In the genomic region with DNA sequence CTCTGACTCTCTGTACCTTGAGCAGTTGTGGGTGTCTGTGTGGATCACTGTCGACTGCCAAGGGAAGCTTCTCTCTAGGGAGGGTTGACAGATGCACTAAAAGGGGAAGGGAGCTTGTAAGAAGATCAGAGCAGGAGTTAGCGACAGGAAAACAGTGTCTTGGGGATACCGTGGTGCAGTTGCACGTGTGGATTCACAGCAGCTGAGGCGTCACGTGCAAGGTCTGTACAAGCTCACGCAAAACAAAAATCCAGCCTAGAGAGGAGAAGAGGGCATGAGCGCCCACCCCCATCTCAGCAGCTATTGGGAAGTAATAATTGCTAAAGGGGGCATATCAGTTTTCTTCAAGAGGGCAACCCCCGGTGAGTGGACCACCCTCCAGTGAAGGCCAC, we compare ENCODE assay signal across 19 mouse cellular contexts.
DNase-seq lines count a peak whose midpoint lies in the region; ATAC-seq lines count a peak whose summit lies in the region.
"Had no signal": no experiment of that assay in that cellular context is flagged by ENCODE, and none has a peak within 500 bp of the region (broad histone marks: within the 10 kb centered on the region; RNA-seq: fewer than 3 reads in every experiment).

No protein-coding gene starts in this region.

- no peaks in the 10 kb centered on the region for H3K9me3 ChIP-seq in embryonic facial prominence, embryonic 14.5 days (ENCODE audit: control insufficient read depth, low read length)
- H3K9me3 ChIP-seq in embryonic facial prominence, embryonic 10.5 days: no peaks in the 10 kb centered on the region
- H3K9me3 ChIP-seq in heart, embryonic 10.5 days: no peaks in the 10 kb centered on the region
- H3K9me3 ChIP-seq in heart, embryonic 11.5 days (replicated peaks; ENCODE audit: control insufficient read depth, low read length): no peaks in the 10 kb centered on the region
- no peaks in the 10 kb centered on the region for H3K9me3 ChIP-seq in midbrain, embryonic 10.5 days (replicated peaks)
- H3K9me3 ChIP-seq in midbrain, embryonic 16.5 days (replicated peaks; ENCODE audit: control insufficient read depth, low read length, poor library complexity, severe bottlenecking): no peaks in the 10 kb centered on the region
- H3K9me3 ChIP-seq: embryonic facial prominence, embryonic 13.5 days; forebrain, embryonic 13.5 days; forebrain, embryonic 15.5 days had no signal

- H3K4me2 ChIP-seq in embryonic facial prominence, embryonic 14.5 days (ENCODE audit: low read depth, low read length): no peak overlapping the region
- no peak overlapping the region for H3K4me2 ChIP-seq in heart, embryonic 11.5 days
- no peak overlapping the region for H3K4me2 ChIP-seq in midbrain, embryonic 16.5 days (ENCODE audit: low read length)
- H3K4me2 ChIP-seq: embryonic facial prominence, embryonic 13.5 days; forebrain, embryonic 13.5 days; forebrain, embryonic 15.5 days had no signal

- H3K4me1 ChIP-seq in embryonic facial prominence, embryonic 14.5 days (ENCODE audit: control insufficient read depth, insufficient read depth, low read length): no peaks in the 10 kb centered on the region
- H3K4me1 ChIP-seq in embryonic facial prominence, embryonic 10.5 days: peaks cover 11% of the 10 kb centered on the region
- H3K4me1 ChIP-seq in heart, embryonic 10.5 days: peaks cover 14% of the 10 kb centered on the region; the same call in 1 of the 2 replicates
- H3K4me1 ChIP-seq in heart, embryonic 11.5 days (ENCODE audit: control insufficient read depth, insufficient read depth, low read length): no peaks in the 10 kb centered on the region
- peaks cover 15% of the 10 kb centered on the region for H3K4me1 ChIP-seq in midbrain, embryonic 10.5 days
- H3K4me1 ChIP-seq in midbrain, embryonic 16.5 days (ENCODE audit: control insufficient read depth, insufficient read depth, low read length): peaks cover 12% of the 10 kb centered on the region; the same call in 1 of the 2 replicates
- H3K4me1 ChIP-seq: embryonic facial prominence, embryonic 13.5 days had no signal

- H3K9ac ChIP-seq in embryonic facial prominence, embryonic 14.5 days (ENCODE audit: low read depth, low read length): no peak overlapping the region
- no peak overlapping the region for H3K9ac ChIP-seq in heart, embryonic 11.5 days (ENCODE audit: low read depth, low read length)
- no peak overlapping the region for H3K9ac ChIP-seq in midbrain, embryonic 16.5 days (ENCODE audit: low read depth, low read length)
- H3K9ac ChIP-seq: embryonic facial prominence, embryonic 13.5 days; forebrain, embryonic 13.5 days; forebrain, embryonic 15.5 days; forebrain, postnatal 0 days had no signal

- no peak overlapping the region for H3K4me3 ChIP-seq in embryonic facial prominence, embryonic 14.5 days (ENCODE audit: low read depth, low read length)
- no peak overlapping the region for H3K4me3 ChIP-seq in embryonic facial prominence, embryonic 10.5 days
- no peak overlapping the region for H3K4me3 ChIP-seq in heart, embryonic 10.5 days
- H3K4me3 ChIP-seq in heart, embryonic 11.5 days (ENCODE audit: low read depth, low read length): no peak overlapping the region
- no peak overlapping the region for H3K4me3 ChIP-seq in midbrain, embryonic 10.5 days
- no peak overlapping the region for H3K4me3 ChIP-seq in midbrain, embryonic 16.5 days (ENCODE audit: low read depth, low read length)
- H3K4me3 ChIP-seq: embryonic facial prominence, embryonic 13.5 days; forebrain, embryonic 13.5 days; forebrain, embryonic 15.5 days had no signal

- no peaks in the 10 kb centered on the region for H3K27me3 ChIP-seq in embryonic facial prominence, embryonic 14.5 days (replicated peaks; ENCODE audit: control insufficient read depth, insufficient read depth, low read length)
- no peaks in the 10 kb centered on the region for H3K27me3 ChIP-seq in embryonic facial prominence, embryonic 10.5 days (replicated peaks; ENCODE audit: low read depth, poor library complexity, severe bottlenecking)
- H3K27me3 ChIP-seq in heart, embryonic 10.5 days (ENCODE audit: insufficient read depth, poor library complexity, severe bottlenecking): no peaks in the 10 kb centered on the region
- no peaks in the 10 kb centered on the region for H3K27me3 ChIP-seq in heart, embryonic 11.5 days (ENCODE audit: control insufficient read depth, insufficient read depth, low read length)
- no peaks in the 10 kb centered on the region for H3K27me3 ChIP-seq in midbrain, embryonic 10.5 days (ENCODE audit: low read depth, poor library complexity, severe bottlenecking)
- no peaks in the 10 kb centered on the region for H3K27me3 ChIP-seq in midbrain, embryonic 16.5 days (ENCODE audit: control insufficient read depth, insufficient read depth, low read depth, low read length)
- H3K27me3 ChIP-seq: embryonic facial prominence, embryonic 13.5 days; forebrain, embryonic 13.5 days; forebrain, embryonic 15.5 days had no signal

- 78% methylated on average over 9 of the region's 9 CpGs for WGBS in embryonic facial prominence, embryonic 14.5 days
- 82% methylated on average over 9 of the region's 9 CpGs for WGBS in embryonic facial prominence, embryonic 10.5 days
- 79% methylated on average over 9 of the region's 9 CpGs for WGBS in heart, embryonic 10.5 days
- WGBS in heart, embryonic 11.5 days (ENCODE audit: insufficient replicate concordance): 79% methylated on average over 9 of the region's 9 CpGs
- 92% methylated on average over 9 of the region's 9 CpGs for WGBS in midbrain, embryonic 10.5 days
- WGBS in midbrain, embryonic 16.5 days: 86% methylated on average over 9 of the region's 9 CpGs

- H3K27ac ChIP-seq in embryonic facial prominence, embryonic 14.5 days (replicated peaks; ENCODE audit: low read depth, low read length): no peak overlapping the region
- no peak overlapping the region for H3K27ac ChIP-seq in embryonic facial prominence, embryonic 10.5 days (replicated peaks)
- H3K27ac ChIP-seq in heart, embryonic 10.5 days: no peak overlapping the region
- no peak overlapping the region for H3K27ac ChIP-seq in heart, embryonic 11.5 days (ENCODE audit: low read depth, low read length)
- no peak overlapping the region for H3K27ac ChIP-seq in midbrain, embryonic 10.5 days (replicated peaks)
- no peak overlapping the region for H3K27ac ChIP-seq in midbrain, embryonic 16.5 days (ENCODE audit: low read length)
- H3K27ac ChIP-seq: embryonic facial prominence, embryonic 13.5 days; forebrain, embryonic 15.5 days had no signal

- no peak for DNase-seq in embryonic facial prominence, embryonic 14.5 days (ENCODE audit: low spot score)
- DNase-seq in embryonic facial prominence, embryonic 10.5 days (ENCODE audit: low spot score): no peak
- peak; percentile 64 for DNase-seq in heart, embryonic 10.5 days (ENCODE audit: low spot score)
- peak; percentile 10 for DNase-seq in midbrain, embryonic 10.5 days (ENCODE audit: low spot score)
- no peak for DNase-seq in spleen, postnatal 10 days (ENCODE audit: low spot score in 2 of 2)
- DNase-seq: adrenal gland, adult 2 months; adrenal gland, postnatal 10 days; adrenal gland, postnatal 25 days; B cell, adult 2 months; cerebellum, adult 11-12 months; cerebellum, postnatal 10 days; cerebellum, postnatal 25 days had no signal

- no peaks in the 10 kb centered on the region for H3K36me3 ChIP-seq in embryonic facial prominence, embryonic 14.5 days (ENCODE audit: control insufficient read depth, insufficient read depth, low read length)
- no peaks in the 10 kb centered on the region for H3K36me3 ChIP-seq in embryonic facial prominence, embryonic 10.5 days (replicated peaks)
- no peaks in the 10 kb centered on the region for H3K36me3 ChIP-seq in heart, embryonic 10.5 days
- no peaks in the 10 kb centered on the region for H3K36me3 ChIP-seq in heart, embryonic 11.5 days (ENCODE audit: control insufficient read depth, insufficient read depth, low read length)
- H3K36me3 ChIP-seq in midbrain, embryonic 10.5 days: no peaks in the 10 kb centered on the region
- H3K36me3 ChIP-seq in midbrain, embryonic 16.5 days (ENCODE audit: control insufficient read depth, insufficient read depth, low read length): no peaks in the 10 kb centered on the region
- H3K36me3 ChIP-seq: embryonic facial prominence, embryonic 13.5 days; forebrain, embryonic 15.5 days had no signal

- peak; percentile 33; the same call in 1 of the 2 replicates for ATAC-seq in embryonic facial prominence, embryonic 14.5 days (ENCODE audit: low read depth)
- ATAC-seq in heart, embryonic 11.5 days (replicated peaks; ENCODE audit: insufficient number of reproducible peaks, low FRiP score, low TSS enrichment): no peak
- no peak for ATAC-seq in midbrain, embryonic 16.5 days
- ATAC-seq: CD4-positive, CD25-positive, alpha-beta regulatory T cell, adult 4 months had no signal

Comparison
In these comparisons a context has a peak if more than half of its experiments do, and no peak if none do; other contexts are left out.
1. DNase-seq: peak in heart, embryonic 10.5 days (single experiment) and midbrain, embryonic 10.5 days (single experiment); none in embryonic facial prominence, embryonic 14.5 days (single experiment), embryonic facial prominence, embryonic 10.5 days (single experiment) and spleen, postnatal 10 days (0 of 2).